Mouse (Mus musculus): ENCODE measurements around the gene Coa7. TPM values are rescaled to one million over a fixed set of nuclear protein-coding genes. Genes with fewer than 3 reads are reported as not detected.

The Coa7 gene
- polyA plus RNA-seq, 1 experiment from 2014 or later = 44.2 TPM

- DNase-seq (ENCODE audit: low spot score) (no peak), ATAC-seq (replicated peaks; ENCODE audit: low FRiP score) (no peak; the same call in 1 of the 2 replicates)
- 49% methylated on average over 8 of the region's 8 CpGs for WGBS
- Histone ChIP-seq H3K27ac (ENCODE audit: low read depth, low read length) (peak overlapping the region; percentile 48; the same call in 1 of the 2 replicates), H3K4me2 (no peak overlapping the region), H3K4me1 (replicated peaks; ENCODE audit: control insufficient read depth, insufficient read depth, low read length) (peaks cover 10% of the 10 kb centered on the region), H3K9ac (ENCODE audit: low read depth, low read length) (no peak overlapping the region), H3K27me3 (replicated peaks; ENCODE audit: control insufficient read depth, insufficient read depth, low read length) (no peaks in the 10 kb centered on the region), H3K4me3 (ENCODE audit: low read depth, low read length) (no peak overlapping the region), H3K36me3 (ENCODE audit: control insufficient read depth, insufficient read depth, low read length) (no peaks in the 10 kb centered on the region), H3K9me3 (ENCODE audit: control insufficient read depth, low read length) (no peaks in the 10 kb centered on the region)
Observed at GRCm38 (mm10) chr4:108318649-108319615, 9.0 kb upstream of the Coa7 start.

- 63% methylated on average over 6 of the region's 6 CpGs for WGBS
- no peak for ATAC-seq (replicated peaks; ENCODE audit: low FRiP score)
Observed at GRCm38 (mm10) chr4:108319747-108320146, 8.2 kb upstream of the Coa7 start.

GRCm38 (mm10) chr4:108320627-108321380, 7.1 kb upstream of the Coa7 start:
- Histone ChIP-seq H3K4me1 (replicated peaks; ENCODE audit: control insufficient read depth, insufficient read depth, low read length) (peaks cover 10% of the 10 kb centered on the region), H3K36me3 (ENCODE audit: control insufficient read depth, insufficient read depth, low read length) (no peaks in the 10 kb centered on the region), H3K4me3 (ENCODE audit: low read depth, low read length) (no peak overlapping the region), H3K9me3 (ENCODE audit: control insufficient read depth, low read length) (no peaks in the 10 kb centered on the region), H3K27ac (ENCODE audit: low read depth, low read length) (no peak overlapping the region), H3K4me2 (no peak overlapping the region), H3K9ac (ENCODE audit: low read depth, low read length) (no peak overlapping the region), H3K27me3 (replicated peaks; ENCODE audit: control insufficient read depth, insufficient read depth, low read length) (no peaks in the 10 kb centered on the region)
- ATAC-seq (replicated peaks; ENCODE audit: low FRiP score) = no peak
- DNase-seq (ENCODE audit: low spot score) = no peak
- WGBS = 72% methylated on average over 7 of the region's 7 CpGs

More at GRCm38 (mm10) chr4:108319747-108320146, 8.2 kb upstream of the Coa7 start:
- no peak overlapping the region for H3K4me2 ChIP-seq
- H3K27me3 ChIP-seq (replicated peaks; ENCODE audit: control insufficient read depth, insufficient read depth, low read length) = no peaks in the 10 kb centered on the region
- H3K4me1 ChIP-seq (replicated peaks; ENCODE audit: control insufficient read depth, insufficient read depth, low read length) = peaks cover 10% of the 10 kb centered on the region
- H3K9me3 ChIP-seq (ENCODE audit: control insufficient read depth, low read length) = no peaks in the 10 kb centered on the region
- H3K9ac ChIP-seq (ENCODE audit: low read depth, low read length) = no peak overlapping the region
- no peaks in the 10 kb centered on the region for H3K36me3 ChIP-seq (ENCODE audit: control insufficient read depth, insufficient read depth, low read length)
- no peak overlapping the region for H3K27ac ChIP-seq (ENCODE audit: low read depth, low read length)
- H3K4me3 ChIP-seq (ENCODE audit: low read depth, low read length) = no peak overlapping the region
- no peak for DNase-seq (ENCODE audit: low spot score)

- Histone ChIP-seq H3K4me1 (replicated peaks; ENCODE audit: control insufficient read depth, insufficient read depth, low read length) (peaks cover 5% of the 10 kb centered on the region), H3K9me3 (ENCODE audit: control insufficient read depth, low read length) (no peaks in the 10 kb centered on the region), H3K27ac (ENCODE audit: low read depth, low read length) (no peak overlapping the region), H3K36me3 (ENCODE audit: control insufficient read depth, insufficient read depth, low read length) (no peaks in the 10 kb centered on the region), H3K4me2 (no peak overlapping the region), H3K4me3 (ENCODE audit: low read depth, low read length) (no peak overlapping the region), H3K9ac (ENCODE audit: low read depth, low read length) (no peak overlapping the region), H3K27me3 (replicated peaks; ENCODE audit: control insufficient read depth, insufficient read depth, low read length) (no peaks in the 10 kb centered on the region)
- DNase-seq (ENCODE audit: low spot score) (no peak), ATAC-seq (replicated peaks; ENCODE audit: low FRiP score) (no peak)
- 49% methylated on average over 5 of the region's 5 CpGs for WGBS
Observed at GRCm38 (mm10) chr4:108323588-108323987, 4.4 kb upstream of the Coa7 start.

GRCm38 (mm10) chr4:108327071-108327579, 815 bp upstream of the Coa7 start:
- H3K27ac ChIP-seq (ENCODE audit: low read depth, low read length) = no peak overlapping the region

GRCm38 (mm10) chr4:108329840-108330239, 1.9 kb downstream of the Coa7 start:
- H3K36me3 ChIP-seq (ENCODE audit: control insufficient read depth, insufficient read depth, low read length) = peaks cover 7% of the 10 kb centered on the region; the same call in 1 of the 2 replicates
- no peak overlapping the region for H3K4me3 ChIP-seq (ENCODE audit: low read depth, low read length)
- H3K9ac ChIP-seq (ENCODE audit: low read depth, low read length) = no peak overlapping the region
- WGBS = 88% methylated on average over 6 of the region's 6 CpGs
- no peaks in the 10 kb centered on the region for H3K9me3 ChIP-seq (ENCODE audit: control insufficient read depth, low read length)
- no peaks in the 10 kb centered on the region for H3K27me3 ChIP-seq (replicated peaks; ENCODE audit: control insufficient read depth, insufficient read depth, low read length)
- DNase-seq (ENCODE audit: low spot score) (no peak), ATAC-seq (replicated peaks; ENCODE audit: low FRiP score) (no peak)
- peaks cover 5% of the 10 kb centered on the region for H3K4me1 ChIP-seq (replicated peaks; ENCODE audit: control insufficient read depth, insufficient read depth, low read length)
- H3K4me2 ChIP-seq = no peak overlapping the region
- H3K27ac ChIP-seq (ENCODE audit: low read depth, low read length) = no peak overlapping the region

More at GRCm38 (mm10) chr4:108327071-108327579, 815 bp upstream of the Coa7 start:
- DNase-seq (ENCODE audit: low spot score) = no peak
- no peaks in the 10 kb centered on the region for H3K9me3 ChIP-seq (ENCODE audit: control insufficient read depth, low read length)
- peak overlapping the region; percentile 57 for H3K4me2 ChIP-seq
- peaks cover 5% of the 10 kb centered on the region for H3K4me1 ChIP-seq (replicated peaks; ENCODE audit: control insufficient read depth, insufficient read depth, low read length)
- H3K4me3 ChIP-seq (ENCODE audit: low read depth, low read length) = peak overlapping the region; percentile 69
- H3K36me3 ChIP-seq (ENCODE audit: control insufficient read depth, insufficient read depth, low read length) = peaks cover under 1% of the 10 kb centered on the region; the same call in 1 of the 2 replicates
- no peak for ATAC-seq (replicated peaks; ENCODE audit: low FRiP score)
- WGBS = 37% methylated on average over 6 of the region's 6 CpGs
- no peaks in the 10 kb centered on the region for H3K27me3 ChIP-seq (replicated peaks; ENCODE audit: control insufficient read depth, insufficient read depth, low read length)
- H3K9ac ChIP-seq (ENCODE audit: low read depth, low read length) = peak overlapping the region; percentile 51; the same call in 1 of the 2 replicates

- Histone ChIP-seq H3K4me3 (ENCODE audit: low read depth, low read length) (no peak overlapping the region), H3K4me2 (no peak overlapping the region), H3K9ac (ENCODE audit: low read depth, low read length) (no peak overlapping the region), H3K4me1 (replicated peaks; ENCODE audit: control insufficient read depth, insufficient read depth, low read length) (peaks cover 5% of the 10 kb centered on the region), H3K27ac (ENCODE audit: low read depth, low read length) (no peak overlapping the region), H3K27me3 (replicated peaks; ENCODE audit: control insufficient read depth, insufficient read depth, low read length) (no peaks in the 10 kb centered on the region), H3K9me3 (ENCODE audit: control insufficient read depth, low read length) (no peaks in the 10 kb centered on the region), H3K36me3 (ENCODE audit: control insufficient read depth, insufficient read depth, low read length) (peaks cover 14% of the 10 kb centered on the region)
- WGBS = 88% methylated on average over 9 of the region's 9 CpGs
- no peak for ATAC-seq (replicated peaks; ENCODE audit: low FRiP score)
- DNase-seq (ENCODE audit: low spot score) = no peak
Observed at GRCm38 (mm10) chr4:108332041-108332440, 4.1 kb downstream of the Coa7 start.

GRCm38 (mm10) chr4:108335413-108335812, 7.5 kb downstream of the Coa7 start:
- no peaks in the 10 kb centered on the region for H3K27me3 ChIP-seq (replicated peaks; ENCODE audit: control insufficient read depth, insufficient read depth, low read length)
- WGBS = 92% methylated on average over 6 of the region's 6 CpGs
- H3K9ac ChIP-seq (ENCODE audit: low read depth, low read length) = no peak overlapping the region
- peaks cover 27% of the 10 kb centered on the region for H3K36me3 ChIP-seq (ENCODE audit: control insufficient read depth, insufficient read depth, low read length)
- H3K4me1 ChIP-seq (replicated peaks; ENCODE audit: control insufficient read depth, insufficient read depth, low read length) = no peaks in the 10 kb centered on the region; the same call in 1 of the 2 replicates
- DNase-seq (ENCODE audit: low spot score) = no peak
- H3K27ac ChIP-seq (ENCODE audit: low read depth, low read length) = no peak overlapping the region
- no peak for ATAC-seq (replicated peaks; ENCODE audit: low FRiP score)
- H3K4me3 ChIP-seq (ENCODE audit: low read depth, low read length) = no peak overlapping the region
- H3K4me2 ChIP-seq = no peak overlapping the region
- no peaks in the 10 kb centered on the region for H3K9me3 ChIP-seq (ENCODE audit: control insufficient read depth, low read length)

Data from liver, embryonic 11.5 days (tissue).